Mouse (Mus musculus): ENCODE data around the gene Mex3a.

Mex3a gene

DNA sequence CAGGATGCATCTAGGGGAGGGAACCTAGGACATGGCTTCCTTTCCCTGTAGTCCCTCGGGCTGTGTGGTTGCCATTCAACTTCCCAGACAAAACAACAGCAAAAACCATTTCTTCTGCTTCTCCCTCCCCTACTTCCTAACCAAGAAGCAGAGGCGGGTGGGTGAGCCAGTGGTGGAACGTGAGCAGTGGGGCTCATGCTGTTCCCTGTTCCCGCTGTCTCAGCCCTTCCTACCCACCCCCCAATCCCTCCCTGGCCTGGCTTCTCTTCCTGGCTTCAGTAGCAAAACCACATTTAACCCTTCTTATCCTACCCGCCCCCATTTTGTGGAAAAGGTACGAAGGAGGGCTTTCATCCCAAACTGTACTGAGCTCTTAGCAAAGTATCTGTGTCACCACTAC, 27.1 kb upstream of the Mex3a start:
- DNase-seq (ENCODE audit: low read depth in 1 of 2, low spot score in 2 of 2): no peak

GRCm38 (mm10) chr3:88505765-88506164, 26.4 kb upstream of the Mex3a start:
- DNase-seq (ENCODE audit: low read depth in 1 of 2, low spot score in 2 of 2): no peak

GRCm38 (mm10) chr3:88509250-88509649, 22.9 kb upstream of the Mex3a start:
- DNase-seq (ENCODE audit: low read depth in 1 of 2, low spot score in 2 of 2): no peak

- peak; percentile 91 to 96 for DNase-seq (ENCODE audit: low read depth in 1 of 2, low spot score in 2 of 2)
Measured at GRCm38 (mm10) chr3:88509692-88510420, 22.3 kb upstream of the Mex3a start, which contains the start of gene Lmna. Gene Lmna, minus strand, starts transcription at chr3:88509956.

DNA sequence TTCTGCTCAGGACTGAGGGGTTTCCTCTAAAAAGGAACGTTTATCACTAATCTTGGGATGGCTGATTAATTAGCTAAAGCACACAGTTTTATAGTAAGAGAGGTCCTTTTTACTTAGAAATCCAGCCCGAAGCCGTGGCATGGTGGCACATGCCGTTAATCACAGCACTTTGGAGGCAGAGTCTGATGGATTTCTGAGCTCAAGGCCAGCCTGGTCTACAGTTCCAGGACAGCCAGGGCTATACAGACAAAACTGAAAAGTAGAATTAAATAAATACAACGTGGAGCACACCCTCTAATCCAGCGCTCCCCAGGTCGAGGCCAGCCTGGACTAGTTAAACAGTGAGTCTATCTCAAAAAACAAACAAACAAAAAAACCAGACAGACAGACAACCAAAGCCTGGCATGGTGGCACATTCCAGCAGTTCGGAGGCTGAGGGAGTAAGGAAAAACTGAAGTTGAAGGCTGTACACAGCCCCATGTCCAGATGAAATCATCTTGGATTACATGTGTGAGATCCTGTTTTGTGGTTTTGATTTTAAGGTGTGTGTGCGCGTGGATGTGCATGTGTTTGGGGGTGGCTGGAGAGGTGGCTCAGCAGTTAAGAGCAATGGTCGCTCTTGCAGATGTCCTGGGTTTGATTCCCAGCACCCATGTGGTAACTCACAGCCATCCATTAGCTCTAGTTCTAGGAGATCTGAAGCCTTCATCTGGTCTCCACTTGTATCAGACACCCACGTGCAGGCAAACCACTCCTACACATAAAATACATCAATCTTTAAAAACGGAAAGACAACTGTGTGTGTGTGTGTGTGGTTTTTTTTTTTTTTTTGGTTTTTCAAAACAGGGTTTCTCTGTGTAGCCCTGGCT, 21.5 kb upstream of the Mex3a start:
- DNase-seq (ENCODE audit: low read depth in 1 of 2, low spot score in 2 of 2): no peak

- DNase-seq (ENCODE audit: low read depth in 1 of 2, low spot score in 2 of 2): no peak
Measured at GRCm38 (mm10) chr3:88511559-88511958, 20.6 kb upstream of the Mex3a start.

DNA sequence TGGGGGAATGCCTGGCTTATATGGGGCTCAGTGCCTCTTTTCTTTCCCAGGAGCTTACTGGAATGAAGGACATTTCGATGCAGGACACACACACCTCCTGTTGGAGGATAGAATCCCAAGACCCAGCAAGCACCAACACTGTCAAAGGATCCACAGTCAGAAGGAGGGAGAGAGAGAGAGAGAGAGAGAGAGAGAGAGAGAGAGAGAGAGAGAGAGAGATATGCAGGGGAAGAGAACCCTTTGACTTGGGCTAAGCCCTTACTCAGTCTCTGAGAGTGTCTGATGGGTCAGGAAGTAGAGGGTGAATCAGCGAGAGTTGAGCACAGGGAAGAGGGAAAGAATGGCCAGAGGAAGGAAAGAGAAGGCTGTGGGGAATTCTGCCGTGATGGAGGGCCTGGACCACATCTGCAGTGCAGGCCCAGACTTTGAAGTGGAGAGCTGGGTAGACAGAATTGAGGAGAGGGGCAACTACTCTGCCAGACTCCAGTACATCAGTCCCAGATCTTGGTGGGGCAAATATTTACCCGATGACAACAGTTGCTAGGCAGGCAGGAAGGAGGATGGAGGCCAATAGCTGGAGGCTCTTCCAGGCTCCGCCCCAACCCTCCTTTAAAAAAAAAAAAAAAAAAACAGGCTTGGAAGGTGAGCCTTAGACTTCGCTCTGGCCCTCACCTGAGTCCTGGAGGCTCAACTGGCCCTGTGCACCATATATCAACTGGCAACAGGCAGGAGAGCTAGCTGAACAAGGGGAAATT, 19.9 kb upstream of the Mex3a start:
- DNase-seq (ENCODE audit: low read depth in 1 of 2, low spot score in 2 of 2): no peak

DNA sequence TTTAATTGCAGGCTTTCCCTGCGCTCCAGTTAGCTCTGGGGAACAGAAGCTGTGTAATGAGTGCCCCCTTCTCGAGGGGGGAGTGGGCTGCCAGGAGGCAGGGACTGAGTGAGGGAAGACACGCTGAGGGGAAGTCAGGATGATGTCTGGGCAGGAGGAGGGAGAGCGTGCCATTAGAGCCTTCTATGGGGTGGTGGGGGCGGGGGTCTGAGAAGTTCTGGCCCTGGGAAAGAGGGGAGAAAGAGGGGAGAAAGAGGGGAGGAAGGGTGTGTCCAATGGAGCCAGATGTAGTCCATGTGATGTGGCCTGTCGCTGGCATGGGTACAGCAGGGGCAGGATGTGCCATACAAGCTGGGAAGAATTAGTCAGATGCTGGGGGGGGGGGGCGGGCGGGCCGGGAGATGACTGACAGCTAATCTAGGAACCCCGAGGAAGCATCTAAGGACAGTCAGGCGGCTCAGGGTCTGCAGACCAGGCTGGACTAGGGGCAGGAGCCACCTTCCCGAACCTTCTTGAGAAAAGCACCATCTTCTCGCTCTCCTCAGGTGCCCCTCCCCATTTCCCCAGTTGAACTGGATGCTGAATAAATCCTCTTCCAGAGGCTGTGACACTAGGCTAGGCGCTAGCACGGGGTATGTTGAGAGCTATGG, 19.2 kb upstream of the Mex3a start:
- DNase-seq (ENCODE audit: low read depth in 1 of 2, low spot score in 2 of 2): no peak

DNA sequence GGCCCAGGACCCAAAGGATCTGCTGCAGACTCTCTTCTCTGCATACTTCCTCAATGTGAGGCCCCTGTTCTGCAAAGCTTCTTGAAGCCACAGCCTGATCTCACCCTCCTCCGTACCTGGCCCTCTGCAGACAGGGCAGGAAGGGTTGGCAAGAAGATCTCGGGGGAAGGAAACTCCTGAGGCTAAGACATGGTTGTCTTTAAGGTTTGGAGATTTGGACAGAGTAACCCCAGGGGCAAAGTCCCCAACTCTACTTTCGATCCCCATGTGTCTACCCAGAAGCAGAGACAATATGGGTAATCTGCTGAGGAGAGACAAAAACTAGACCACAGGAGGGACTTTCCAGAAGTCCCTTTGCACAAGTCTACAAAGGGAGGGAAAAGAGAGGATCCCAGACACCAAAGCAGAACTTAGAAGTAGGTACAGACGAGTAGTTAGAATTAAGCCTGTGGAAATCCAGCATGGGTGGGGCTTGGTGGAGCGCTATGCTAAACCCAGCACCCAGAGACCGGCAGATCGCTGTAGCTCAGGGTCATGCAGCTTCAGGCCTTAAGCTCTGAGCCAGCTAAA, 18.6 kb upstream of the Mex3a start:
- peak; percentile 28 to 48 for DNase-seq (ENCODE audit: low read depth in 1 of 2, low spot score in 2 of 2)

DNA sequence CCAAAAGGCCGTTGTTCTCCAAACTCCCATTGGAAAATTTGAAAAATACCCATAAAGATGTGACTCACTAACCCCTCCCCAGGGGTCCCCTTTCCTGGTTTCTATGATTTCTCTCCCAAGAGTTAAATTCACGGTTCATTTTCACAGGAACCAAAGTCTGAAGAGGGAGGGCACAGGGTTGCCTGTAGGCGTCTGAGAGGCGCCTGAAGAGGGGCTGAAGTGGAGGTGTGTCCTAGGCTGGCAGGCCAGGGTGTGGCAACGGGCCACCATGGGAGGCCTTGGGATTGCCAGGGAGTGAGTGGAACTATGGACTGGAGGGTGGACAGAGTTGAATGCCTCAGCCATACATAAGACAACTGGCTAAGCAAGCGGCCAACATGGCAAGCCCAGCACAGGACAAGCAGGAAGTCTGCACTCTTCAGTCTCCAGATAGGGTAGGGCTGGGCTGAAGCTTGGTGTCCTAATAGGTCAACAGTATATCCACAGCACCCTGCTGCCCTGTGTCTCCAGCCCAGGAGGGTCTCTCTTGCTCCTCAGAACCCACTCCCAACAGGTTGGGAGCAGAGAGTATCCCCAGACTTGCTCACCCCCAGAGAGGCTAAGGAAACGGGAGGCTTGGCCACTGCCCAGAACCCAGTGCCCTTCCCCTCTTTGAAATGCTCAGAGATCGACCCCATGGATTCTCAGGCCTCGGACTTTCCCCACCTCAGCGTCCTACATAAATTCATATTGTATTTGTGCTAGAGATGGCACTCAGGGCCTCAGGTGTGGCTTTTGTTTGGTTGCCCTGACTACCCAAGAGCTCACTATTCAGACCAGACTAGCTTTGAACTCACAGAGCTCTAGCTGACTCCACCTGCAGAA, 17.7 kb upstream of the Mex3a start:
- DNase-seq (ENCODE audit: low read depth in 1 of 2, low spot score in 2 of 2): no peak

- DNase-seq (ENCODE audit: low read depth in 1 of 2, low spot score in 2 of 2): no peak
Measured at GRCm38 (mm10) chr3:88515095-88515386, 17.2 kb upstream of the Mex3a start.

DNA sequence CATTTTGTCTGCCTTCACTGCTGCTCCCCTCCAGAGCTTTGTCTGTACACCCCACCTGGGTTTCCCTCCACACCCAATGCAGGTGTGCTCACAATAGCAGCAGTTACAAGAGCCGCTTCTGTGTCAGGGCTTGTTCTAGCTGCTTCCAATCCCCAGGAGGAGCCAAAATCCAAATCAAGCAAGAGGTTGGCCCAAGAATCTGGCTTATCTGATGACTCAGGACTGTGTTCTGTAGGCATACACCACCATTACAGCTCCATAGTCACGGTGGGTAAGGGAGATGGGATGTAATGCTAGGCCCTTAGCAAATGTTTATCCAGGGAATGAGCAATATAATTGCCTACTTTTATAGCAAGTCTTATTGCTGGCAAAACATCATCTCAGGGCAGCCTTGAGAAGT, 15.8 kb upstream of the Mex3a start:
- DNase-seq (ENCODE audit: low read depth in 1 of 2, low spot score in 2 of 2): no peak

GRCm38 (mm10) chr3:88518411-88518810, 13.8 kb upstream of the Mex3a start:
- no peak for DNase-seq (ENCODE audit: low read depth in 1 of 2, low spot score in 2 of 2)

DNA sequence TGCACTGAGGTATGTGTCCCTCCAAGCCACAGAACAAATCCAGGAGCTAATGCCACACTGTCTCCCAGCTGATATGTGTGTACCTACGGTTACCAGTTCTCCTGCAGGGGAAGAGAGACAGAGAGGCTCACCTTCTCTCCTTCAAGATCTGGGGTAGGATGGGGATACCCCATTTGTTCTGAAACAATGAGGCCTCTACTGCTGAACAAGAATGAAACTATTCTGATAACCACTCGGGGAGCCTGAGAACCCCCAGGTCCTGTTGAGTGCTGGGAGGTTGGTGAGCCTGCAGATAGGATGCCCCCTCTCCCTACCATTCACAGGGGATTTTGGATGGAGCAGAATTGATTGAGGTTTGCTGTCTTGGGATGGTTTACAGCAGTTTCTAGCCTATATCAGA, 12.1 kb upstream of the Mex3a start:
- DNase-seq (ENCODE audit: low read depth in 1 of 2, low spot score in 2 of 2): no peak

- no peak for DNase-seq (ENCODE audit: low read depth in 1 of 2, low spot score in 2 of 2)
Measured at GRCm38 (mm10) chr3:88521156-88521555, 11.0 kb upstream of the Mex3a start.

DNA sequence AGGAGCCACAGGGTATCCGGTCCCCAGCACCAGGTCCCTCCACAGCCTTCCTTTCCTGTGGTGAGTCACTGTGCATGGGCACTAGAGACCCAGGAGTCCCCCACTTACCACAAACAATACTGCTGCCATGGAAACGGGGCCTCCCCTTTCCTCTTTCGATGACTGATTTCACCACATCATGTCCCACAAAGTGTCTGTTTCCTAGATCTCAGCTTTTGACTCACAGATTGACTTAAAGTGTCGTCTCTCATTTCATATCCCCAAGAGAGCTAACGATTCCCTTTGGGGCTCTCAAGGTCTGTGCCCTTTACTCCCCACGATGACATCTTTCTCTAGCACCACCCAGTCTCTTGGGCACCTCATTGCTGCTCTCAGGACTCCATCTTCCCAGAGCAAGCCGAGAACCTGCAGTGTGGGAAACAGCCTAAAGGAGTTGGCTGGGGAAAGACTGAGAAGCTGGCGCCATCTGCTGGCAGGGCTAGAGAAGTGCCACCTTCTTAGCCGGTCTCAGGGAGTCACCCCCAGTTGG, 10.3 kb upstream of the Mex3a start:
- DNase-seq (ENCODE audit: low read depth in 1 of 2, low spot score in 2 of 2): peak; percentile 78 to 80

- no peak for DNase-seq (ENCODE audit: low read depth in 1 of 2, low spot score in 2 of 2)
Measured at GRCm38 (mm10) chr3:88523027-88523426, 9.2 kb upstream of the Mex3a start.

GRCm38 (mm10) chr3:88525021-88525420, 7.2 kb upstream of the Mex3a start:
- no peak for DNase-seq (ENCODE audit: low read depth in 1 of 2, low spot score in 2 of 2)

GRCm38 (mm10) chr3:88526157-88527131, 5.8 kb upstream of the Mex3a start:
- peak; percentile 73 to 74 for DNase-seq (ENCODE audit: low read depth in 1 of 2, low spot score in 2 of 2)
